8 mouse cellular contexts compared by ENCODE assay signal in the genomic region with DNA sequence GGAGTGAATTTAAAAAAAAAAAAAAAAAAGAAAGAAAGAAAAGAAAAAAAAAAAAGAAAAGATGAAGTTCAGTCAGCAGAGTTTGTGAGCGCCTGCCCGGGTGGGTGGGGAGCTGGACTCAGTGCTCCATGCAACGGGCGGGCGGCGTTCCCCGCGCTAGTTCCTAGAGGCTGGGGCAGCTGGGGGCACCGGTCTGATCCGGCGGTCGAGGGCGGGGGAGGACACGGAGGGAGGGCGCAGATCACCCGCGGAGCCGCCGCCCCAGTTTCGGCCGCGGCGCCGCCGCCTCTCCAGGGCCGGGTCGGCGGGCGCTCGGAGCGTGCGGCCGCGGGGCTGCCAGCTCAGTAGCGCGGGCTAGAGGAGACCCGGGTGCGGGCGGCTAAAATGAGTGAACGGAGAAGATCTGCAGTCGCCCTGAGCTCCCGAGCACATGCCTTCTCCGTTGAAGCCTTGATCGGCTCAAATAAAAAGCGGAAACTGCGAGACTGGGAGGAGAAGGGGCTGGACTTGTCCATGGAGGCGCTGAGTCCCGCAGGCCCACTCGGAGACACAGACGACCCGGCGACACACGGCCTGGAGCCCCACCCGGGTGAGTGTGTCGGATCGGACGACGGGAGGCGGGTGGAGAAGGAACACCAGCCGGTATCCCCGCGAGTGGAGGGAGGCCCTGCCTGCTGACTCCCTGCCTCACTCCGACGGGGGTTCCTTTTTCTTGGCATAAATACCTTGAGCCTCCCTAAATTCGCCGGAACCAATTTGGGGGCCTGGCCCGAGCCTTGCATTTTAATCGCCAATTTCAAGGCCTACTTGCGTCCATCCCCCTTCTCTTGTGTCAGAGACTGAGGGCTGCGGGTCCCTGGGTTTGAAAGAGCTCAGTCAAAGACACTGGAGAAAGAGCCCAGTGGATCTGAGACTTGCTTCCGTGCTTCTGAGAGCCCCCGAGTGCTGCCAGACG. TPM values are rescaled to one million over a fixed set of nuclear protein-coding genes. Genes with fewer than 3 reads are reported as not detected.
DNase-seq lines count a peak whose midpoint lies in the region; ATAC-seq and TF ChIP-seq lines count a peak whose summit lies in the region.

No protein-coding gene starts in this region.

- peak; percentile 69 for ATAC-seq in hindbrain, embryonic 12.5 days (ENCODE audit: low FRiP score)
- ATAC-seq in liver, postnatal 0 days: peak; percentile 38
- ATAC-seq in cerebellum, adult (ENCODE audit: insufficient number of reproducible peaks, low FRiP score, low TSS enrichment): no peak

- no peaks in the 10 kb centered on the region for H3K9me3 ChIP-seq in forebrain, embryonic 10.5 days
- H3K9me3 ChIP-seq in hindbrain, embryonic 12.5 days (replicated peaks): no peaks in the 10 kb centered on the region
- no peaks in the 10 kb centered on the region for H3K9me3 ChIP-seq in liver, postnatal 0 days (ENCODE audit: low read length)

- TF ChIP-seq EP300 in liver, postnatal 0 days (IDR thresholded peaks at IDR 0.05; ENCODE audit: low read depth): no peak

- peak overlapping the region; percentile 56 for H3K4me3 ChIP-seq in forebrain, embryonic 10.5 days
- H3K4me3 ChIP-seq in hindbrain, embryonic 12.5 days: peak overlapping the region; percentile 42
- H3K4me3 ChIP-seq in liver, postnatal 0 days (ENCODE audit: low read depth, low read length): peak overlapping the region; percentile 49

- peaks cover 100% of the 10 kb centered on the region for H3K27me3 ChIP-seq in forebrain, embryonic 10.5 days (ENCODE audit: poor library complexity, severe bottlenecking)
- peaks cover 93% of the 10 kb centered on the region for H3K27me3 ChIP-seq in hindbrain, embryonic 12.5 days
- peaks cover 100% of the 10 kb centered on the region for H3K27me3 ChIP-seq in liver, postnatal 0 days (ENCODE audit: insufficient read depth, low read length)

- H3K4me1 ChIP-seq in forebrain, embryonic 10.5 days: peaks cover 40% of the 10 kb centered on the region
- peaks cover 9% of the 10 kb centered on the region for H3K4me1 ChIP-seq in hindbrain, embryonic 12.5 days
- H3K4me1 ChIP-seq in liver, postnatal 0 days (ENCODE audit: insufficient read depth): peaks cover 15% of the 10 kb centered on the region

- H3K36me3 ChIP-seq in forebrain, embryonic 10.5 days (replicated peaks): no peaks in the 10 kb centered on the region
- H3K36me3 ChIP-seq in hindbrain, embryonic 12.5 days: no peaks in the 10 kb centered on the region
- H3K36me3 ChIP-seq in liver, postnatal 0 days (replicated peaks; ENCODE audit: insufficient read depth, low read length): no peaks in the 10 kb centered on the region

- DNase-seq in adrenal gland, adult 2 months: peak; percentile 57
- no peak for DNase-seq in adrenal gland, postnatal 4 days (ENCODE audit: low spot score in 2 of 2)
- DNase-seq in ES-CJ7 (ENCODE audit: low read depth, low spot score): peak; percentile 74
- DNase-seq in forebrain, embryonic 10.5 days (ENCODE audit: extremely low spot score, low spot score): peak; percentile 60
- no peak for DNase-seq in liver, postnatal 0 days
- peak; percentile 69 for DNase-seq in skeletal muscle tissue, adult 2 months (ENCODE audit: low read depth, low spot score)

- under 1% methylated on average over 69 of the region's 73 CpGs for WGBS in forebrain, embryonic 10.5 days
- under 1% methylated on average over 73 of the region's 73 CpGs for WGBS in hindbrain, embryonic 12.5 days
- WGBS in liver, postnatal 0 days (ENCODE audit: insufficient replicate concordance): 1% methylated on average over 67 of the region's 73 CpGs

- peak overlapping the region; percentile 68 for H3K27ac ChIP-seq in forebrain, embryonic 10.5 days
- peak overlapping the region; percentile 58; the same call in 1 of the 2 replicates for H3K27ac ChIP-seq in hindbrain, embryonic 12.5 days
- H3K27ac ChIP-seq in liver, postnatal 0 days (ENCODE audit: low read depth): no peak overlapping the region

- no peak for TF ChIP-seq CTCF in liver, postnatal 0 days (IDR thresholded peaks at IDR 0.05; ENCODE audit: low read depth)

- H3K9ac ChIP-seq in hindbrain, embryonic 12.5 days: peak overlapping the region; percentile 62
- no peak overlapping the region for H3K9ac ChIP-seq in liver, postnatal 0 days (replicated peaks)

- peak overlapping the region; percentile 53 for H3K4me2 ChIP-seq in hindbrain, embryonic 12.5 days (replicated peaks)
- H3K4me2 ChIP-seq in liver, postnatal 0 days (ENCODE audit: low read depth, low read length): peak overlapping the region; percentile 69

RNA-seq across cellular contexts. Expression of a gene that starts 13.6 kb away (rescaled TPM):
- under 1 TPM in 1 of 2 experiments, not detected in 1; 0.24 TPM for total RNA-seq in adrenal gland, adult 2 months (2021)
- polyA plus RNA-seq in adrenal gland, adult 2 months (2012; rRNA removed): 0.08 and 0.10 TPM in 2 replicates
- total RNA-seq in adrenal gland, postnatal 4 days (2021): 1 to 10 TPM; 1.4 to 2.5 TPM
- polyA plus RNA-seq in forebrain, embryonic 10.5 days (2016; fragmentation: Nextera tagmentation; extraction: Ambion mirVana): 1.4 and 2.8 TPM in 2 replicates
- 9.3 and 12.5 TPM in 2 replicates for polyA plus RNA-seq in hindbrain, embryonic 12.5 days (2016; fragmentation: Nextera tagmentation; extraction: Ambion mirVana)
- polyA plus RNA-seq in liver, postnatal 0 days (2015; fragmentation: Nextera tagmentation; extraction: Ambion mirVana): 0.13 and 0.19 TPM in 2 replicates

Comparison
In these comparisons a context has a peak if more than half of its experiments do, and no peak if none do; other contexts are left out.
1. DNase-seq: peak in adrenal gland, adult 2 months (single experiment), ES-CJ7 (single experiment), forebrain, embryonic 10.5 days (single experiment) and skeletal muscle tissue, adult 2 months (single experiment); none in adrenal gland, postnatal 4 days (0 of 2) and liver, postnatal 0 days (single experiment).
2. Peak in every context shown above with its lines, with median percentiles within 50 percentile points of each other: H3K4me3 ChIP-seq.